Mouse (Mus musculus) left cerebral cortex, adult 2 months (tissue): ENCODE measurements around the gene Gtpbp1. TPM values are rescaled to one million over a fixed set of nuclear protein-coding genes. Genes with fewer than 3 reads are reported as not detected.

Experiments used
- DNase-seq, 2 experiments: peaks; one replicate each; pipeline ENCODE4 v3.0.0; 2021 to 2022; ENCODE audit warnings: low spot score in 2 of 2, mixed read lengths in 1 of 2; ENCODE audit errors: extremely low spot score in 1 of 2
- H3K27ac ChIP-seq: fragments of 200-600 bp; 2 replicates; pipeline ENCODE4 v1.8.1; 2022
- H3K4me3 ChIP-seq: fragments of 200-600 bp; 2 replicates; pipeline ENCODE4 v1.8.1; 2022
- CTCF ChIP-seq: fragments of 200-600 bp; IDR thresholded peaks from 2 replicates; pipeline ENCODE4 v1.8.1; 2022; ENCODE audit warnings: antibody characterized with exemption, mild to moderate bottlenecking, moderate library complexity
- intact Hi-C: fragments of 180-260 bp; cut with DNase I; formaldehyde crosslinking; loops from one replicate; pipeline ENCODE4 v1.15.1; 2025
- total RNA-seq, 2 experiments: library from RNA; stranded (reverse); gene quantifications; 2 replicates each; pipeline ENCODE4 v1.2.3; 2021

The Gtpbp1 gene
- total RNA-seq, 2 experiments from 2014 or later, result 54.2 to 58.0 TPM

- intact Hi-C loops, result no loop called here
Measured at GRCm38 (mm10) chr15:79728731-79729388, 38.2 kb downstream of the Gtpbp1 start.

GRCm38 (mm10) chr15:79731554-79731953 lies 40.9 kb downstream of the Gtpbp1 start:
- TF ChIP-seq CTCF, result no peak
- no peak for DNase-seq
- Histone ChIP-seq H3K4me3 (no peak overlapping the region), H3K27ac (no peak overlapping the region)
- intact Hi-C loops, result no loop called here

More at GRCm38 (mm10) chr15:79728731-79729388, 38.2 kb downstream of the Gtpbp1 start:
- H3K4me3 ChIP-seq, result no peak overlapping the region
- peak overlapping the region; percentile 50 for H3K27ac ChIP-seq
- no peak for DNase-seq
- no peak for TF ChIP-seq CTCF

GRCm38 (mm10) chr15:79733192-79733591 lies 42.5 kb downstream of the Gtpbp1 start:
- Histone ChIP-seq H3K27ac (no peak overlapping the region), H3K4me3 (no peak overlapping the region)
- no peak for TF ChIP-seq CTCF
- DNase-seq, result no peak
- intact Hi-C loops, result no loop called here

GRCm38 (mm10) chr15:79733640-79734039 lies 43.0 kb downstream of the Gtpbp1 start:
- no peak overlapping the region for H3K27ac ChIP-seq
- no peak for DNase-seq
- intact Hi-C loops, result no loop called here
- TF ChIP-seq CTCF, result no peak
- H3K4me3 ChIP-seq, result no peak overlapping the region

- TF ChIP-seq CTCF, result no peak
- no peak for DNase-seq
- intact Hi-C loops, result no loop called here
- Histone ChIP-seq H3K27ac (peak overlapping the region; percentile 88), H3K4me3 (no peak overlapping the region)
Measured at GRCm38 (mm10) chr15:79734311-79734710, 43.7 kb downstream of the Gtpbp1 start.

GRCm38 (mm10) chr15:79740739-79741138 lies 50.1 kb downstream of the Gtpbp1 start:
- TF ChIP-seq CTCF, result no peak
- intact Hi-C loops, result no loop called here
- DNase-seq, result no peak
- Histone ChIP-seq H3K27ac (no peak overlapping the region), H3K4me3 (peak overlapping the region; percentile 74; the same call in 1 of the 2 replicates)

GRCm38 (mm10) chr15:79741173-79741858 lies 50.7 kb downstream of the Gtpbp1 start:
- H3K4me3 ChIP-seq, result peak overlapping the region; percentile 74
- no peak for DNase-seq
- intact Hi-C loops, result no loop called here
- H3K27ac ChIP-seq, result peak overlapping the region; percentile 88
- no peak for TF ChIP-seq CTCF

GRCm38 (mm10) chr15:79741921-79742705 lies 51.5 kb downstream of the Gtpbp1 start, which contains the start of gene Sun2:
Gene Sun2, minus strand, starts transcription at chr15:79742536.
- intact Hi-C loops, result no loop called here

GRCm38 (mm10) chr15:79742706-79743023 lies 52.0 kb downstream of the Gtpbp1 start:
- intact Hi-C loops, result no loop called here
- H3K27ac ChIP-seq, result peak overlapping the region; percentile 88
- TF ChIP-seq CTCF, result no peak; the same call in 1 of the 2 replicates
- DNase-seq, result no peak
- peak overlapping the region; percentile 74 for H3K4me3 ChIP-seq

More at GRCm38 (mm10) chr15:79741921-79742705, 51.5 kb downstream of the Gtpbp1 start, which contains the start of gene Sun2:
- peak within 1 kb of the TSS; percentile 74 for H3K4me3 ChIP-seq
- DNase-seq, result peak; percentile 90 to 93
- peak within 1 kb of the TSS; percentile 88 for H3K27ac ChIP-seq
- no peak; the same call in 1 of the 2 replicates for TF ChIP-seq CTCF

GRCm38 (mm10) chr15:79744001-79744400 lies 53.4 kb downstream of the Gtpbp1 start:
- TF ChIP-seq CTCF, result no peak
- intact Hi-C loops, result no loop called here
- Histone ChIP-seq H3K27ac (no peak overlapping the region), H3K4me3 (no peak overlapping the region)
- DNase-seq, result no peak

GRCm38 (mm10) chr15:79744742-79745141 lies 54.1 kb downstream of the Gtpbp1 start:
- intact Hi-C loops, result no loop called here
- DNase-seq, result no peak
- no peak overlapping the region for H3K27ac ChIP-seq
- H3K4me3 ChIP-seq, result no peak overlapping the region
- TF ChIP-seq CTCF, result no peak

GRCm38 (mm10) chr15:79745312-79745711 lies 54.7 kb downstream of the Gtpbp1 start:
- Histone ChIP-seq H3K27ac (no peak overlapping the region), H3K4me3 (no peak overlapping the region)
- intact Hi-C loops, result no loop called here
- no peak for TF ChIP-seq CTCF
- no peak for DNase-seq
